Mouse (Mus musculus) right cerebral cortex, postnatal 10 days (tissue): ENCODE measurements around the gene Irf1.
A peak's percentile ranks its signal among the peaks of the same experiment; 100 is the strongest.
"Not testable (repeated sequence)": the region's sequence is repeated elsewhere in the genome, so short reads cannot be mapped to it uniquely, and the experiment has no call there.

ENCODE experiments used
- DNase-seq, 2 experiments: peaks; one replicate each; pipeline ENCODE4 v3.0.0; 2021; ENCODE audit warnings: low spot score in 2 of 2

The Irf1 gene

DNA sequence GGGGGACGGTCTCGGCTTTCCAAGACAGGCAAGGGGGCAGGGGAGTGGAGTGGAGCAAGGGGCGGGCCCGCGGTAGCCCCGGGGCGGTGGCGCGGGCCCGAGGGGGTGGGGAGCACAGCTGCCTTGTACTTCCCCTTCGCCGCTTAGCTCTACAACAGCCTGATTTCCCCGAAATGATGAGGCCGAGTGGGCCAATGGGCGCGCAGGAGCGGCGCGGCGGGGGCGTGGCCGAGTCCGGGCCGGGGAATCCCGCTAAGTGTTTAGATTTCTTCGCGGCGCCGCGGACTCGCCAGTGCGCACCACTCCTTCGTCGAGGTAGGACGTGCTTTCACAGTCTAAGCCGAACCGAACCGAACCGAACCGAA is at the start of gene Irf1:
Irf1 (plus strand) TSS at position 255 of the 365 bp plus-strand sequence.
- peak; percentile 92 to 93 for DNase-seq

DNA sequence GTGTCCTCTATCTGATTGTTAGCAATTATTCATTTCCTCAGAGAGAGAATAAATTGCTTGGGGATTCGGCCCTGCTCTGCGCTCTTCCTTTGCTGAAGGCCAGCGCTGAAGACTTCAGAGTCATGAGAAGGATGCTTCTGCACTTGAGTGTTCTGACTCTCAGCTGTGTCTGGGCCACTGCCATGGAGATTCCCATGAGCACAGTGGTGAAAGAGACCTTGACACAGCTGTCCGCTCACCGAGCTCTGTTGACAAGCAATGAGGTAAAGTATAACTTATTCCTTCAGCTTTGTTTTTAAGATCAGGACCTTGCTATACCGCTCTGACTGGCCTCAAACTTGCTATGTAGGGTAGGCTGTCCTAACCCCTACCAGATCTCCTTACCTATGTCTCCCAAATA is 49.1 kb upstream of the Irf1 start, which contains the start of gene Il5:
Il5 (plus strand) TSS at position 80 of the 400 bp plus-strand sequence.
- DNase-seq, result no peak

DNA sequence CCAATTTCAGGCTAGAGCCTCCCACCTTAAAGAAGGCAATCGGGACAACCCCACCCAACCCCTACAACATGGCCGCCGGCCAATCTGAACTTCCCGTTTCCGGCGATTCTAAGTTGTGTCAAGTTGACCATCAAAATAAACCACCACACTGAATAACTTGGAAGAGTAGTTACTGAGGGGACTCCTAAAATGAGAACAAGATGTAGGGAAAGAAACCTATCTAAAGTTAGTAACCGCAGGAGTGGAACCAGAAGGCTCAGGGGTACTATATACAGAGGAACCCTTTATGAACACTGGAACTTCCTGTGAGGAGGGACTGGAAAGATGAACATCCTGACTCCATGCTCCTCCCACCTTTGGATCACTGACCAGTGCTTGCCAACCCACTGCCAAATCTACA is 38.4 kb upstream of the Irf1 start:
- DNase-seq, result no peak

DNA sequence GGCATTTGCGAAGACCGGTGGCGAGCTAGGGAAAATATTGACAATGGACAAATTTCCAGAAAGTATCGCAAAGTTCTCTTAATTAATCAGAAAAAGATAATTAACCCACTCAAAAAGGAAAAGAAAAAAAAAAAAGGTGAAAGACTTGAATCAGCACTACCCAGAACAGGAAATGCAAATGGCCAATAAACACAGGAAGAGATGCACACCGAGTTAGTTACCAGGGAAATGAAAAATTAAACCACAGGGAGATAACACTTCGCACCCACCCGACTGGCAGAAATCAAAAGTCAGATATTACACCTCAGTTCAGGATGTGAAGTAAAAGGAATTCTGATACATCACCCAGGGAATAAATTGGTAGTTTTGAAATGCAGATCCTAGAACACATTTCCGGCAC is 37.6 kb upstream of the Irf1 start:
- no peak for DNase-seq

DNA sequence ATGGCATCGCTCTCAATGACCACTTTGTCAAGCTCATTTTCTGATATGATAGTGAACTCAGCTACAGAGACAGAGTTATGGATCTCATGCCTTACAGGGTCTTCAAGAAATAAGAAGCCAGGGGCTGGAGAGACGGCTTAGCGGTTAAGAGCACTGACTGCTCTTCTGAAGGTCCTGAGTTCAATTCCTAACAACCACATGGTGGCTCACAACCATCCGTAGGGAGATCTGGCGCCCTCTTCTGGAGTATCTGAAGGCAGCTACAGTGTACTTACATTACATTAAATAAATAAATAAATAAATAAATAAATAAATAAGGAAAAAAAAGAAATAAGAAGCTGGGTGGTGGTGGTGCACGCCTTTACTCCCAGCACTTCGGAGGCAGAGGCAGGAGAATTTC is 36.0 kb upstream of the Irf1 start:
- no peak for DNase-seq

DNA sequence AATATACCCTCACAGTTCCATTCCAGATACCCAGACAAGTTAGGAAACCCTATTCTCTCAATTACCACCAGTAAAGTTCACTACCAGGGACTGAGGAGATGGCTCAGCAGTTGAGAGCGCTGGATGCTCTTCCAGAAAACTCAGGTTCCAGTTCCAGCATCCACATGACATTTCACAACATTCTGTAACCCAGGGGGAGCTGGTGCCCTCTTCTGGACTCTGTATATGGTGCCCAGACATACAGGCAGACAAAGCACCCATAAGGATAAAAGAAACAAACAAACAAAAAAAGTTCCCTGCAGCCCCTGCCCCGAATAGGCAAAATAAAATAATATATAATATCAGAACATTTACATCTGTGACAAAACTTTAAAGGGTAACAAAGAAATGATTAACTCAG is 35.4 kb upstream of the Irf1 start:
- no peak for DNase-seq

DNA sequence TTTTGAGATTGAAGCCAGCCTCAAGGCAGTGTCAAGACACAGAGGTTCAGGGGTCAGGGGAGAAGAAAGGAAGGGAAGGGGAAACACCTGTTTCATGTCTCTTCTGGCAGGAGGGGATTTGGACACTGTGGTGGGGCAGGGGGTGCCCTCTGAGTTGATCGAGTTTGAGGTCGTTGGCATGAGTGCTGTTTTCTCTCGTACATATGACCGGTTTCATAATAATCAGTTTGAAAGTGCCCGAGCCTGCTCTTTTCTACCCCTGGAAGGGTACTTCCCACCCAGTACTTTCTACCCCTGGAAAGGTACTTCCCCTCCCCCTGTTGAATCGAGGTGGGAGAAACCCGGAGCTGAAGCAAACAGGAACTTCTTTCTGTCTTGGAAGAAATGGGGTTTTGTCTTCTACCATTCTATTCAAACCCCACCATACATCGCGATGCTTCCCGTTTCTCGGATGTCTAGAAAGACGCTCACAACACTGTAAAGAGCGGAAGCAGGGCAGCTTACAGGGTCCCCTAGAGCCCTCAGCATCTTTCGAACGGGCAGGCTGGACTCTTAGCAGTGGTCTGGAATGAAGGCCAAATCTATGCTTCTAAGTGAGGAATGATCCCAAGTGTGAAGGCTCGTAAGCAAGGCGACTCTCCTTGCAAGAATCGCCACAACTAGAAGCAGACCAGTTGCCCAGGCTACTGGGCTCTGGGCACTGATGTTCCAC is 34.7 kb upstream of the Irf1 start:
- no peak for DNase-seq

DNA sequence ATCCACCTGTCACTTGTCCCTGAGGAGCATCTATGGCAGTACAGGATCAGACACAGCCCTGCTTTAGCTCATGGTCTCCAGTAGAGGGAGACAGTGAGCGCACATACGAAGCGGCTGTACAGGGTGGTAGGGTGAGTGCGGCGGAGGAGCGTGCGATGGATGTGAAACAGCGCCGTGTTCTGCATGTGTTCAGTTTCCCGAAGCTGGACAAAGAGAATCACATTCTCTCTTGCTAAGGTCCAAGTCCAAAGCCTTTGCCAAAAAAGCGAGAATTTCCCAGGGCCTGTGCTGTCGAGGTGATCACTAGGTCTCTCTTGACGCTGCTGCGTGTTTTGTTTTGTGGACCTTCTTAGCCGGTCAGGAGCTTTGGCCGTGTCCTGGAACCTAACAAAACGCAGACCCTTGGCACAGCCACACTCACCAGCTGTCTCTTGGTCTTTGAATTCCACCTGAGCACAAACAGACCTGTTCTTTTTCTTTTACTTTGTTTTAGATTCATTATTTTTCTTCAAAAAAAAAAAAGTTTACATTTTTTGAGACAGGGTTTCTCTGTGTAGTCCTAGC is 34.0 kb upstream of the Irf1 start:
- peak; percentile 64 to 77 for DNase-seq

DNA sequence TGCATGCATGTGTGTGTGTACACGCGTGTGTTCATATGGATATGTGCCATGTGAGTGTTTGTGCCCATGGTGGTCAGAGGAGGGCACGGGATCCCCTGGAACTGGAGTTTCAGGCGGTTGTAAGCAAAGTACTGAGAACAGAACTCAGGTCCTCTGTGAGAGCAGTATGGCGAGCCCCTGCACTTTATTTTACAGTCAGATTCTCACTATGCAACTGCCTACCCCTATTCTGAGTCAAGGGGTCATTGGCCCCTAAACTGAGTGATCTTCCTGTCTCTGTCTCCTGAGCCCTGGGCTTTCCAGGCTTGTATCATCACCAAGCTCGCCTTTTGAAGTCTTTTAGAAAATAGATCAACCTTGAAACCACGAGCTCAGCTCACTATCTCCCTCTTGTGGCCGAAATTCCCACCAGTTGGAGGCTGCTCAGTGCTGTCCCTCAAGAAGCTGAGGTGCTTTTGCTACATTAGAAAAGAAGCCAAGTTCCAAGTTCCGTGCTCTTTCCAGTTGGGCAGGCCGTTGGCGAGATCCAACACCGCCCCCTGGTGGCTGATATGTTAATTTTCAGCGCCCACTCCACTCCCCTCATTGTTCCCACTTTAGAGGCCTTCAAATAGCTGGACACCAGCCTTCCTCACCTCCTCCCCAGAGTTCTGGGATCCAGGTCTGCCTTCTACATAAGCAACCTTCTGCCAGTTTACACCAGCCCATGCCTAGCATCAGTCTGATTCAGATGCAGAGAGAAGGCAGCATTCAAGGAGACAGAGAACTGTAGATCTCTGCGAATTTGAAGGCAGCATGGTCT is 32.8 kb upstream of the Irf1 start:
- DNase-seq, result peak; percentile 71 to 77

DNA sequence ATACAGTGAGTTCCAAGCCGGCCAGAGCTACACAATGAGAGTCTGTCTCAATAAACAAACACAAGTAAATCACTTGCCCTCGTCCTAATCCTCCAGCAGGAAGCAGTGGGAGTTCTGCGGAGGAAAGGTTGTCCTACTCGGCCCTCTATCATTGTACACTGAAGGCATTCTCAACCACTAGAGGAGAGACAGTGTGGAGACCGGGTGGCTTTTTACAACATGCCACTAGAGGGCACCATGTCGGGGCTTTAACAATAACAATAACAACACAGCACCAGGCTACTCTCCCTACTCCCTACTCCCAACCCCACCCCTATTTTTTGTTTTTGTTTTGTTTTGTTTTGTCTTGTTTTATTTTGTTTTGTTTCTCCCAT is 32.3 kb upstream of the Irf1 start:
- peak; percentile 43 to 64 for DNase-seq

DNA sequence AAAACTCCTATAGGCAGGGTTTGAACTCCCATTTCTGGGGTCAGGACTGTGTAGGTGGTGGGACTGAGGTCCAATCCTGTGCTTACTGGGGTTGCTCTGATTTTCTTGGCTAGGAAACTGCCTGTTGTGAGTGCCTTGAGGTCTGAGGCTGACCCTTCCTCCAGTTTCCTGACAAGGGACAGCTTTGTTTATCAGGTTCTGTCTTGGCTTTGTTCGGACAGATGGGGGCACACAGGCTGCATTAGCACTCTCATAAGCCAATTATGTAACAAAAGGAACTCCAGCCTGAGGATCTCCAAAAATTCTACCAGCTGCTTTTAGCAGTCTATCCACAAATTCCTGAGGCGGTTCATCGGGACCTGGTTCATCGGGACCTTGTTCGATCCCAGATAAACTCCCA is 27.5 kb upstream of the Irf1 start:
- no peak for DNase-seq

DNA sequence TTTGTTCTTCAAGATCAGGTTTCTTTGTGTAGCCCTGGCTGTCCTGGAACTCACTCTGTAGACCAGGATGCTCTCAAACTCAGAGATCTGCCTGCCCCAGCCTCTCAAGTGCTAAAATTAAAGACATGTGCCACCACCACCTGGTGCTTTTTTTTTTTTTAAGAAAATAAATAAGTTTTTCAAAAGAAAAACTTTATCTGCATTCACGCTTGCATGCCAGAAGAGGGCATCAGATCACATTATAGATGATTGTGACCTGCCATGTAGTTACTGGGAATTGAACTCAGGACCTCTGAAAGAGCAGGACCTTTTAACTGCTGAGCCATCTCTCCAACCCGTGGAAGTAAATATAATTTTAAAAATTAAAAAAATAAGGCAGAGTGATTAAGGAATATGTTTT is 24.6 kb upstream of the Irf1 start:
- no peak for DNase-seq

DNA sequence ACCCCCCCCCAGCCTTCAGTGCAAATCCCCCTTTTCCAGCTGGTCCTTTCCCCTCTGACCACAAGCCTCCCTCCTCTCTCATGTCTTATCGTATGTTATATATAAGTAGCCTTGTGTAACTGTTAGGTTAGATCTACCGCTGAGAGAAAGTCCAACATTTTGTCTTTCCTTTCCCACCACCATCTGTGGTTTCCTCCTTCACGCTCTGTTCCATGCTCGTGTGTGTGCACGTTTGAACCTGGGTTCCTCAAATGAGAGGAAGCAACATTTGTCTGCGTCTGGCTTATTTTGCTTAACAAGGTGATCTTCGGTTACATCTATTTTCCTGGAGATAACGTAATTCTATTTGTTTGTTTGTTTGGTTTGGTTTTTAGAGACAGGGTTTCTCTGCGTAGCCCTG is 21.8 kb upstream of the Irf1 start:
- DNase-seq, result no peak

DNA sequence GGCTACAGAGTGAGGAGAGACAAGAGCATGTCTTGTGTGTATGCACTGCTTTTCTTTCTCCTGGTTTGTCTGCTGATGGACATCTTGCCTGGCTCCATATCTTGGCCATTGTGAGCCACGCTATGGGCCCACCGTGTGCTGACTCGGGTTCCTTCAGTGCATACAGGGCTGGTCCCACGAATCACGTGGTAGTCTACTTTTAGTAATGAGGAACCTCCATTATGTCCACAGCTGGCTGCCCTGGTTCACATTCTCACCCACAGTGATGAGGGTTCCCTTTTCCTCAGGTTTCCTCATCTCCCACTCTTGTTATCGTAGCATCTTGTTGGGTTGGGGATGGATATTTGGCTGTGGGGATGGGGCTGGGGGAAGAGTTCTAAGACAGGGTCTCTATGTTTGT is 21.2 kb upstream of the Irf1 start:
- DNase-seq, result no peak

DNA sequence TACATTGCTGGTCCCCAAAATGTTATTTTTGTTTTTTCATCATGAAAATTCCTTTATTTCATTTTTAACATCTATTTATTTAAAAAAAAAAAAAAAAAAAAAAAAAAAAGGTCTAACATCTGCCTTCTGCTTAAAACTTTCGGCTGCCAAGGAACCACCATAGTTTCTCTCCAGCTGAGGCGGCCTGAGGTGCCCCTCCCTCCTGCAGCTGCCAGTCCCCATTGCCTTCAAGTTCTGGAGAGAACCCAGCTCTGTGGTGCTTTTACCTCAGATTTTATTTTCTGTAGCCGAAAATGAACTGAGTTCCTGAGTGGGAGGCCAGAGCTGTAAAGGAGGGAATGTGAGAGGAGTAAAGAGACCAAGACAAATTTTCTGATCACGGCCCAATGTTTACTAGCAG is 20.5 kb upstream of the Irf1 start:
- DNase-seq, result no peak

DNA sequence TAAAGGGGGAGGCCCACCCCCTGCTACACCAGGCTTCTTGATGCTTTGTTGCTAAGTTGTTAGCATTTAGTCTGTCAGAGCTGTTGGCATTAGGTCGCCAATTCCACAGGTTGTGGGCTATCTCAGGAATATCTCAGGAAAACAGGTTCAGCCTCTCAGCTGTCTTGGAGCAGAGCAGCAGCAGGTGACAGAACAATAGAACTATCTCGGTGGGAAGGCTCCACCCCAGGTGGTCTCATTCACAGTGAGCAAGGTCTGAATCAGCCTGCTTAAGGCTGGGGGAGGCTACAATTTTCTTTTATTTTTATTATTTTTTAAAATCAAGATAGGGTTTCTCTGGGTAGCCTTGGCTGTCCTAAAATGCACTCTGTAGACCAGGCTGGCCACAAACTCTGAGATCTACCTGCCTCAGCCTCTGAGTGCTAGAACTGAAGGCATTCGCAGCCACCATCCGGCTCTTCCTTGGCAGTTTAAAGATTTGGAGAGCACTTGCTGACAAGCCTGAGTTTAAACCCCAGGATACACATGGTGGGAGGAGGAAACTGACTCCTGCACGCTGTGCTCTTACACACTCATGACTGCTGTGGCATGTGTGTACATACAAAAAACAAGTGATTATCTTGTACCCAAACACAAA is 20.0 kb upstream of the Irf1 start:
- DNase-seq, result no peak

DNA sequence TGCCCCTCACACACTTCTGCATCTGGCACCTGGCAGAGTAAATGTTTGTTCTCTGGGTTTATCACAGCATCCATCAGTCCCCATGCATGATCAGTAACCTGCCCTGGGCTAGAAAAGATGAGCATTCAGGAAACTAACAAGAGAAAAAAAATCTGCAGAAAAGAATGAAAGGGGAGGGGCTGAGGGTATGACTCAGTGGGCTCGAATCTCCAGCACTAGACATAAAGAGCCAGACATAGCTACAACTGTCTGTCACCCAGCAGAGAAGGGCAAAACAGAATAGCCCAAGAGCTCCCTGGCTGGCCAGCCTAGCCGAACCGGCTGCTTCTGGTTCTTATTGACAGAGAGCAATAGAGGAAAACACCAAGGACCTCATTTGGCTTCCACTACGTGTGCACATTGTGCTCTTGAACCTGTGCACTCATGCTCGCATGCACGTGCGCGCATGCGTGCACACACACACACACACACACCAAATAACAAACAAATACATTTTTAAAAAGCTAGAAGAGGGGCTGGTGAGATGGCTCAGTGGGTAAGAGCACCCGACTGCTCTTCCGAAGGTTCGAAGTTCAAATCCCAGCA is 14.7 kb upstream of the Irf1 start:
- no peak for DNase-seq

DNA sequence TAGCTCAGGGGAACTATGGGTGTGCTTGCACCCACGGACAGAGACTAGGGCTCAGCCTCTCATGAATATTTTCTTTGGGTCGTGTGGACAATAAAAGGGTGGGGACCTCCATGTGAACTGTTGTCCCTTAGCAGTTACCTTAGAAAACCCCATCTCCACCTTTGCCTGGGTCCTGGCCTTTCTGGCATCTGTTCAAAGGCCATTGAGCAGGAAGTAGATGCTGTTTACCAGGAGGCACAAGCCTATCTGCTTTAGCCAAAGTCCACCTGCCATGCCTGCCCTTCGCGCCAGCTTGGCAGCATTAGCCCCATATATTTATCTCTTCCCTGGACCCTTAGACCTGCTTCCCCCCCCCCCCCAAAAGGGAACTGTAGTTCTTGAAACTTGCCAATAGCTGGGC is 12.2 kb upstream of the Irf1 start:
- DNase-seq, result no peak

DNA sequence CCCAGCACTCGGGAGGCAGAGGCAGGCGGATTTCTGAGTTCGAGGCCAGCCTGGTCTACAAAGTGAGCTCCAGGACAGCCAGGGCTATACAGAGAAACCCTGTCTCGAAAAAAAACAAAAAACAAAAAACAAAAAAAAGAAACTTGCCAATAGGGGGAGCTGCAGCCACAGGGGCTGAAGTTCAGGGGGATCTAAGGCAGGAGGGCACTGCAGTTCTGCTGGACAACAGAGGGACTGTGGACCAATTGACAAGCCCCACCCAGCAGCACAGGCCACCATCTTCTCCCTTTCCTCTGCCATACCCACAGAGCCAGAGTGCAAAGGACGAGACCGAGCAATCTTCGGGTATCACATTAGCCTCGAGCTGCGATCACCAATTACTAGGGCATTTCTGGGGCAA is 11.8 kb upstream of the Irf1 start:
- DNase-seq, result not testable (repeated sequence)

DNA sequence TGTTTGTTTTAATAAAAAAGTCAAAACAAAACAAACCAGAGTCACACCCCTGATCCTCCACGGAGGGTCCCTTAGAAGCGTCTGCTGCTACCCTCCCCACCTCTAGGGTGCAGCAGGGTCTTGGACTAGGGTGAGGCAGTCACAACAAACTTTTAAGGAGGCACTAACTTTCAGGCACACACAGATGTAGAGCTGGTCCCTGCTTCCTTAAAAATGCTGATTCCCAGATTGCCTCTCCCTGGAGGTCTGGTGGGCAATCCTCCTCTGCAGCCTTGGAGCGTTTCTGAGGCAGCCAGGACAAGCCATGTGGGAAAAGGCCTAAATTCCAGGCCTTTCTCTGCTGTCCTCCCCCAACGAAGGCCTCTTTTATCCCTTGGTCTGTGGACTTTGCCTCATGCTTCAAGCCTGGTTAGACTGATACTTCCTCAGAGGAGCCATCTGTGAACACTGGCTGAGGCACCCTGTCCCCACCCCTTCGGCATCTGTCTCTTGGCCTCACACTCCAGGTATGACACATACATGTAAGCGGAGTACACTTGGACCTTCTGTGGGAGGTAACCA is 10.9 kb upstream of the Irf1 start:
- no peak for DNase-seq

DNA sequence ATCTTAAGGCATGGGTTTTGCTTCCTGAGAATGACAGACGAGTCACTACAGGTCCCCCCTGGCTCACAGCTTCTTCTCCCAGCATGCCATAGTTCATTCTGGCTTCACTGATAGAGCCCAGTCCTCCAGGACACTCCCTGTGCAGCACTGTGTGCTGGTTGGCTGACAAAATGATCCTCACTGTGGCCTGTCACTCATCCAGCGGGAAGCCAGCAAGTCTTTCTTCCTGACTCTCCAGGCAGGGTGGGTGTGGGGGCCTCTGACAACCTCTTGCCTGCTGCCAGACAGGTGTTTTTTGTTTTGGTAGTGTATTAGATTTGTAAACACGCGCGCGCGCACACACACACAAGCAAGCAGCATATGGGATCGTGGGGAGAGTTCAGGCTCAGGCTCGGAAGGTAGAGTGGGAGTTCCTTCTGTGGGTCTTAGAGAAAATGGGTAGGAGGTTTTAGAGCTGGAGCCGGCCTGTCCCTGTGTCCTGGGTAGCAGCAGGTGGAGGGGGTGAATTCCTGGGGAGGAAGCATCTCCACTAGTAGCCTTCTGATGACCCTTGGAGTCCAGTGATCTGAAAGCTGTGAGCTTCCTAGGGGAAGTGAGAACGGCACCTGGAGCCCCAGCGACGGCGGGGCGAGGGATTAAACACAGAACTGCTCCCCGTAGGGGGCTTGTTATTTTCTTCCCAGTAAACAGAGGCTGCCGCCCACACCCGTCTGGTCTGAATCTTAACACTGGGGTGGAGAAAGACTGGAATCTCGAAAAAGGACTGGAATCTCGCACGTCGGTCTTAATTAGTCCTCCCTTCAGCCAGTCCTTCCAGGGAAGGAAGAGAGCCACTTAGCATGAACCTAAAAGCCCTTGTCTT is 10.0 kb upstream of the Irf1 start:
- no peak for DNase-seq
